Mouse (Mus musculus): Measurements from ENCODE around the gene Fam50b. TPM values are rescaled to one million over a fixed set of nuclear protein-coding genes. Genes with fewer than 3 reads are reported as not detected.

Gene Fam50b
- polyA plus RNA-seq, 1 experiment from 2014 or later = 0.12 TPM

- DNase-seq (peak; percentile 27), ATAC-seq (peak; percentile 47)
- TF ChIP-seq CTCF (IDR thresholded peaks at IDR 0.05; ENCODE audit: low read depth) = peak; percentile 36
- TF ChIP-seq EP300 (IDR thresholded peaks at IDR 0.05; ENCODE audit: low read depth) = no peak
Observed at GRCm38 (mm10) chr13:34741813-34742568, 7.3 kb downstream of the Fam50b start.

GRCm38 (mm10) chr13:34746811-34747210 lies 12.2 kb downstream of the Fam50b start:
- no peak overlapping the region for H3K4me2 ChIP-seq (ENCODE audit: low read depth, low read length)
- no peaks in the 10 kb centered on the region for H3K27me3 ChIP-seq (ENCODE audit: insufficient read depth, low read length)
- ATAC-seq (no peak), DNase-seq (no peak)
- WGBS (ENCODE audit: insufficient replicate concordance) = 89% methylated on average over 34 of the region's 34 CpGs
- H3K27ac ChIP-seq (ENCODE audit: low read depth) = no peak overlapping the region
- no peaks in the 10 kb centered on the region for H3K36me3 ChIP-seq (replicated peaks; ENCODE audit: insufficient read depth, low read length)
- TF ChIP-seq CTCF (IDR thresholded peaks at IDR 0.05; ENCODE audit: low read depth) = no peak
- TF ChIP-seq EP300 (IDR thresholded peaks at IDR 0.05; ENCODE audit: low read depth) = no peak
- H3K4me3 ChIP-seq (ENCODE audit: low read depth, low read length) = no peak overlapping the region
- H3K9ac ChIP-seq (replicated peaks) = no peak overlapping the region
- H3K4me1 ChIP-seq (ENCODE audit: insufficient read depth) = peaks cover 4% of the 10 kb centered on the region; the same call in 1 of the 2 replicates
- no peaks in the 10 kb centered on the region for H3K9me3 ChIP-seq (ENCODE audit: low read length)

More at GRCm38 (mm10) chr13:34741813-34742568, 7.3 kb downstream of the Fam50b start:
- 62% methylated on average over 3 of the region's 3 CpGs for WGBS (ENCODE audit: insufficient replicate concordance)
- Histone ChIP-seq H3K27ac (ENCODE audit: low read depth) (no peak overlapping the region), H3K4me3 (ENCODE audit: low read depth, low read length) (no peak overlapping the region), H3K27me3 (ENCODE audit: insufficient read depth, low read length) (no peaks in the 10 kb centered on the region), H3K9me3 (ENCODE audit: low read length) (no peaks in the 10 kb centered on the region), H3K36me3 (replicated peaks; ENCODE audit: insufficient read depth, low read length) (no peaks in the 10 kb centered on the region), H3K4me1 (ENCODE audit: insufficient read depth) (peaks cover 16% of the 10 kb centered on the region), H3K4me2 (ENCODE audit: low read depth, low read length) (no peak overlapping the region), H3K9ac (replicated peaks) (no peak overlapping the region)

GRCm38 (mm10) chr13:34748530-34748929 lies 13.9 kb downstream of the Fam50b start:
- ATAC-seq (no peak), DNase-seq (no peak)
- Histone ChIP-seq H3K27ac (ENCODE audit: low read depth) (no peak overlapping the region), H3K36me3 (replicated peaks; ENCODE audit: insufficient read depth, low read length) (no peaks in the 10 kb centered on the region), H3K4me2 (ENCODE audit: low read depth, low read length) (no peak overlapping the region), H3K9ac (replicated peaks) (no peak overlapping the region), H3K4me1 (ENCODE audit: insufficient read depth) (peaks cover 2% of the 10 kb centered on the region; the same call in 1 of the 2 replicates), H3K27me3 (ENCODE audit: insufficient read depth, low read length) (no peaks in the 10 kb centered on the region), H3K9me3 (ENCODE audit: low read length) (no peaks in the 10 kb centered on the region), H3K4me3 (ENCODE audit: low read depth, low read length) (no peak overlapping the region)
- 61% methylated on average over 3 of the region's 3 CpGs for WGBS (ENCODE audit: insufficient replicate concordance)
- TF ChIP-seq CTCF (IDR thresholded peaks at IDR 0.05; ENCODE audit: low read depth) = no peak
- TF ChIP-seq EP300 (IDR thresholded peaks at IDR 0.05; ENCODE audit: low read depth) = no peak

- no peak overlapping the region for H3K27ac ChIP-seq (ENCODE audit: low read depth)
- TF ChIP-seq EP300 (IDR thresholded peaks at IDR 0.05; ENCODE audit: low read depth) = no peak
- TF ChIP-seq CTCF (IDR thresholded peaks at IDR 0.05; ENCODE audit: low read depth) = no peak
- DNase-seq (no peak), ATAC-seq (no peak)
- no peaks in the 10 kb centered on the region; the same call in 1 of the 2 replicates for H3K4me1 ChIP-seq (ENCODE audit: insufficient read depth)
- WGBS (ENCODE audit: insufficient replicate concordance) = 82% methylated on average over 9 of the region's 9 CpGs
- H3K4me2 ChIP-seq (ENCODE audit: low read depth, low read length) = no peak overlapping the region
- no peak overlapping the region for H3K9ac ChIP-seq (replicated peaks)
- H3K27me3 ChIP-seq (ENCODE audit: insufficient read depth, low read length) = no peaks in the 10 kb centered on the region
- no peaks in the 10 kb centered on the region for H3K9me3 ChIP-seq (ENCODE audit: low read length)
- H3K36me3 ChIP-seq (replicated peaks; ENCODE audit: insufficient read depth, low read length) = no peaks in the 10 kb centered on the region
- no peak overlapping the region for H3K4me3 ChIP-seq (ENCODE audit: low read depth, low read length)
Observed at GRCm38 (mm10) chr13:34759202-34759601, 24.6 kb downstream of the Fam50b start.

- H3K27ac ChIP-seq (ENCODE audit: low read depth) = no peak overlapping the region
- WGBS (ENCODE audit: insufficient replicate concordance) = 28% methylated on average over 7 of the region's 7 CpGs
- H3K9me3 ChIP-seq (ENCODE audit: low read length) = no peaks in the 10 kb centered on the region
Observed at GRCm38 (mm10) chr13:34760518-34761287, 26.1 kb downstream of the Fam50b start.

GRCm38 (mm10) chr13:34762136-34762535 lies 27.5 kb downstream of the Fam50b start:
- ATAC-seq = no peak
- no peak for TF ChIP-seq CTCF (IDR thresholded peaks at IDR 0.05; ENCODE audit: low read depth)
- no peak for TF ChIP-seq EP300 (IDR thresholded peaks at IDR 0.05; ENCODE audit: low read depth)

More at GRCm38 (mm10) chr13:34760518-34761287, 26.1 kb downstream of the Fam50b start:
- no peaks in the 10 kb centered on the region for H3K27me3 ChIP-seq (ENCODE audit: insufficient read depth, low read length)
- no peak overlapping the region for H3K9ac ChIP-seq (replicated peaks)
- H3K4me2 ChIP-seq (ENCODE audit: low read depth, low read length) = no peak overlapping the region
- DNase-seq (no peak), ATAC-seq (no peak)
- no peak for TF ChIP-seq CTCF (IDR thresholded peaks at IDR 0.05; ENCODE audit: low read depth)
- no peak for TF ChIP-seq EP300 (IDR thresholded peaks at IDR 0.05; ENCODE audit: low read depth)
- H3K4me1 ChIP-seq (ENCODE audit: insufficient read depth) = peaks cover 2% of the 10 kb centered on the region; the same call in 1 of the 2 replicates
- no peaks in the 10 kb centered on the region for H3K36me3 ChIP-seq (replicated peaks; ENCODE audit: insufficient read depth, low read length)
- H3K4me3 ChIP-seq (ENCODE audit: low read depth, low read length) = no peak overlapping the region

More at GRCm38 (mm10) chr13:34762136-34762535, 27.5 kb downstream of the Fam50b start:
- no peaks in the 10 kb centered on the region for H3K9me3 ChIP-seq (ENCODE audit: low read length)
- no peak overlapping the region for H3K4me3 ChIP-seq (ENCODE audit: low read depth, low read length)
- no peaks in the 10 kb centered on the region for H3K27me3 ChIP-seq (ENCODE audit: insufficient read depth, low read length)
- H3K4me1 ChIP-seq (ENCODE audit: insufficient read depth) = peaks cover 2% of the 10 kb centered on the region; the same call in 1 of the 2 replicates
- H3K36me3 ChIP-seq (replicated peaks; ENCODE audit: insufficient read depth, low read length) = no peaks in the 10 kb centered on the region
- no peak overlapping the region for H3K27ac ChIP-seq (ENCODE audit: low read depth)
- no peak overlapping the region for H3K4me2 ChIP-seq (ENCODE audit: low read depth, low read length)
- DNase-seq = no peak
- 67% methylated on average over 5 of the region's 5 CpGs for WGBS (ENCODE audit: insufficient replicate concordance)
- H3K9ac ChIP-seq (replicated peaks) = no peak overlapping the region
